Mouse (Mus musculus): ENCODE data around the gene Gsn.

DNA sequence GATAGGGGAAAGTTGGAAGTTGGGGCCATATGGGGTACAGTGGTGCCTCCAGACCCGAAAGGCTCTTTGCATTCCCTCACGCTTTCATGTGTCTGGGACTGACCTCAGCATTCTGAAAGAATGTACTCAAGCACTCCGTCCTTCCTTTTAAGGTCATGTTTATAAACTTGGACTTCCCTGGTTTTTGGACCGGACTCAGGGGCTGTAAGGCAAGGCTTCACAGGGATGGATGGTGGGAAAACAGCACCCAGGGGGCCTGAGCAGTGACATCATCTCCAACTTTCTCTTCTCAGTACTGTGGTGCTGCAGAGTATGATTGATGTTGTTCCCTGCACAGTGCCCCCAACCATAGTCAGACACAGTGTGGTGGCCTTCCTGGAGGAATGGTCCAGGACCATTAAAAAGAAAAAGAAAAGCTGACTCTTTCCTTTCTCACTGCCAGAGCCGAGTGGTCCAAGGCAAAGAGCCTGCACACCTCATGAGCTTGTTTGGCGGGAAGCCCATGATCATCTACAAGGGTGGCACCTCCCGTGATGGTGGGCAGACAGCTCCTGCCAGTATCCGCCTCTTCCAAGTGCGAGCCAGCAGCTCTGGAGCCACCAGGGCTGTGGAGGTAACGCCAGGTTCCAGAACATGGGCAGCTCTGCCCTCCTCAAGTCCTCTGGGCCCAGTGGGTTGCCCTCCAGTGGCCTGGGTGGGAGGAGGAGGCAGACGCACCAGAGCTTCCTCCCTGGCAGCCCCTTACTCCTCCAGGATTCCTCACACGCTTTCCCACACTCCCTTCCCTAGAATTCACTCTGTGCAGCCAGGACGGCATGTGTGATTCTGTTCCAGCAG is 46.1 kb downstream of the Gsn start:
- TF ChIP-seq CTCF (IDR thresholded peaks at IDR 0.05; ENCODE audit: control insufficient read depth, insufficient read depth, insufficient read length) (no peak), MAX (IDR thresholded peaks at IDR 0.05) (no peak), MYOD1 (IDR thresholded peaks at IDR 0.05; ENCODE audit: control insufficient read depth, insufficient read length, low read depth) (no peak), USF1 (IDR thresholded peaks at IDR 0.05; ENCODE audit: low read depth) (no peak), MYOG (IDR thresholded peaks at IDR 0.05; ENCODE audit: control insufficient read depth, extremely low read depth, insufficient read length) (no peak)
